Mouse (Mus musculus) ES-Bruce4 (cell line): Measurements from ENCODE around the gene Smox. TPM values are rescaled to one million over a fixed set of nuclear protein-coding genes. Genes with fewer than 3 reads are reported as not detected.
A peak's percentile ranks its signal among the peaks of the same experiment; 100 is the strongest.

Experiments used
- H3K27ac ChIP-seq: 2 replicates; pipeline ENCODE4 v1.5.1; 2012; ENCODE audit warnings: low read length, inconsistent platforms; ENCODE audit not compliant: insufficient read depth
- H3K27me3 ChIP-seq: 2 replicates; pipeline ENCODE4 v1.6.1; 2012; ENCODE audit warnings: mild to moderate bottlenecking, low read length, inconsistent platforms; ENCODE audit not compliant: control insufficient read depth, poor library complexity, insufficient read depth, severe bottlenecking
- H3K36me3 ChIP-seq: 2 replicates; pipeline ENCODE4 v1.6.1; 2012; ENCODE audit warnings: inconsistent platforms, mild to moderate bottlenecking, low read length, moderate library complexity; ENCODE audit not compliant: control insufficient read depth, poor library complexity, insufficient read depth, severe bottlenecking
- H3K4me1 ChIP-seq: one replicate; pipeline ENCODE4 v1.8.1; 2011; ENCODE audit warnings: low read length; ENCODE audit not compliant: control insufficient read depth, insufficient read depth
- H3K4me3 ChIP-seq: 2 replicates; pipeline ENCODE4 v1.5.1; 2011; ENCODE audit warnings: low read depth, mild to moderate bottlenecking, low read length
- H3K9ac ChIP-seq: 2 replicates; pipeline ENCODE4 v1.6.1; 2012; ENCODE audit warnings: low read depth, mild to moderate bottlenecking, inconsistent platforms; ENCODE audit not compliant: poor library complexity, severe bottlenecking
- H3K9me3 ChIP-seq: replicated peaks from 2 replicates; pipeline ENCODE4 v1.6.1; 2012; ENCODE audit warnings: mild to moderate bottlenecking, low read length, inconsistent platforms; ENCODE audit not compliant: control insufficient read depth, poor library complexity, insufficient read depth, severe bottlenecking
- CTCF ChIP-seq: IDR thresholded peaks from one replicate; pipeline ENCODE4 v1.8.1; 2011; ENCODE audit warnings: low read depth, low read length
- EP300 ChIP-seq: IDR thresholded peaks from 2 replicates; pipeline ENCODE4 v1.6.1; 2011; ENCODE audit warnings: low read depth, low read length; ENCODE audit not compliant: insufficient read depth
- POLR2A ChIP-seq: IDR thresholded peaks from one replicate; pipeline ENCODE4 v1.8.1; 2011; ENCODE audit warnings: low read length; ENCODE audit not compliant: insufficient read depth
- polyA plus RNA-seq: library from polyadenylated mRNA; stranded (reverse); fragments of >200 nt; gene quantifications from 2 replicates; pipeline ENCODE4 v1.2.4, GENCODE M21; 2011; ENCODE audit warnings: low read depth; ENCODE audit not compliant: missing spikeins, insufficient read depth, insufficient read length

Smox gene
- polyA plus RNA-seq, 1 experiment, result 18.2 TPM

DNA sequence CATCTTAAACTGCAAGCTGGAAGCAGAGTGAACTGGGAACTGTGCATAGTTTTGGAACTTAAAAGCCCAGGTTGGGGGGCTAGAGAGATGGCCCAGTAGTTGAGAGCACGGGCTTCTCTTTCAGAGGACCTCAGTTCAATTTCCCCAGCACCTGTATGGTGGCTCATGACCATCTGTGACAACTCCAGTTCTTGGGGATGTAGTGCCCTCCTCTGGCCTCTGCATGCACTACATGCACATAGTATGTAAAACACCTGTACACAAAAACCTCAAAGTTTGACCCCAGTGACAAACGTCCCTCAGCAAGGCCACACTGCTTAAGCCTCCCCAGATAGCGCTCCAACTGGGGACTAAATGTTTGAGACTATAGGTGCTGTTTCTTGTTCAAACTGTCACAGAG, 35.8 kb downstream of the Smox start:
- Histone ChIP-seq H3K9ac (no peak overlapping the region), H3K4me1 (no peaks in the 10 kb centered on the region), H3K27ac (no peak overlapping the region)

DNA sequence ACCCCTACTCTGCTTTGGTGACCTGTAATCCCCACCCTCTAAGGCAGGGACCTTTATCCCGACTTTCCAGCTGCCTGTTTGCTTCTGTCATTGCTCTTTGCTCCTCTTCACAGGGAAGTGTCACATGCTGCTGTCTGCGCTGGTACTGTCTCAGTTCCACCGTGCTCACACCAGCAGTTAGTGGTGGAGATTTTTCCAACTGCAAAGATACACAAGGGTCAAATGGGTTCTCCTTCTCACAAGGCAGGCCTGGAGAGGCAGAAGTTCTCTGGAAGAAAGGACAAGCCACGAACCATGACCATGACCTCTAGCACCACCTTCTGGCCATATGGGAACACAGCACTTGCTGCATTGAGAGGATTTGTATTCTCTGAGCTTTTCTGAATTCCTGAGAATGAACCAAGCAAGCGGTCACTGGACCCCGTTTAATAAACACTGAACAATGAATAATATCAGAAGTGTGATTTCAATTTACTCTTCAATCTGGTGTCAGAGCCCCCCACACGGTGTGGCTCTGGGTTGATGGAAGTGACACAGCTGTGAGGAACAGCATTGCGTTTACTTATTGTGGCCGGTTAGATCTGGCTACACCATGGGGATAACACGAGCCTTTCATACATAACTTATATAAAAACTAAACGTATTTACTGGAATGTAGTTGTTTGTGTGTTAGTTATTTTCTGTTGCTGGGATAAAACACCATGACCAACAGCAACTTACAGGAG, 38.8 kb downstream of the Smox start:
- Histone ChIP-seq H3K36me3 (no peaks in the 10 kb centered on the region), H3K27ac (no peak overlapping the region), H3K27me3 (no peaks in the 10 kb centered on the region), H3K4me3 (no peak overlapping the region), H3K9ac (no peak overlapping the region), H3K4me1 (no peaks in the 10 kb centered on the region), H3K9me3 (no peaks in the 10 kb centered on the region)
- TF ChIP-seq CTCF, result peak; percentile 77
- no peak for TF ChIP-seq POLR2A

More for the DNA sequence above, 35.8 kb downstream of the Smox start:
- no peak for TF ChIP-seq POLR2A
- peak; percentile 65 for TF ChIP-seq CTCF
- Histone ChIP-seq H3K27me3 (no peaks in the 10 kb centered on the region), H3K36me3 (no peaks in the 10 kb centered on the region), H3K9me3 (no peaks in the 10 kb centered on the region), H3K4me3 (no peak overlapping the region)

DNA sequence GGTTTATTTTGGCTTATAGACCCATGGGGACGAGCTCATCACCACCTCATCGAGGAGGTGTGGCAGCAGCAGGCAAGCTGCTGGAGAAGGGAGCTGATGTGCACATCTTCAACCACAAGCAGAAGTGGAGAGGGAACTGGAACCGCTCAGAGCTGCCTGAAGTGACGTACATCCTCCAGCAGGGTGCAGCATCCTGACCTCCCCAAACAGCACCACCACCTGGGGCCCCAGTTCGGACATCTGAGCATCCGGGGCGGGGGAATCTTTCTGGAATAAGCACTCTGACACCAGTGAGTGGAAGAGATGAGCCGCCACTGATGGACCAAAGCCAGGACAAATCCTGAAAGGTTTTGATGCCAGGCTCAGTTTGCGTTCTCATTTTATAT, 39.3 kb downstream of the Smox start:
- no peaks in the 10 kb centered on the region for H3K9me3 ChIP-seq

DNA sequence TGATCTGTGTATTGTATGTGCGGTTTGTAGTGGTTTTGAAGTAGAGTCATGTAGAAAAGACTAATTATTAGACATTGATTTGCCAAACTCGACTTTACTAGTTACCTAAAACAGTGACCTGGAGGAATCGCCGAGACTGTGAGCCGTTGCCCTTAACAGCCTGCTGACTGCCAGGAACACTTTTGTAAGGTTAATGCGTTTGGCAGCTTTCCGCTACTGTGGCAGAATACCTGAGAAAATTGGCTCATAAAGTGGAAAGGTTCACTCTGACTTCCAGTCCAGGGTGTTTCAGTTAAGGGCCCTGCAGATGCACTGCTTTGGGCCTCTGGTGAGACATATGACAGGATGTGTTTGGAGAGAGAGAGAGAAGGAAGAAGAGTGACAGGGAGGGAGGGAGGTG, 40.0 kb downstream of the Smox start:
- Histone ChIP-seq H3K27ac (no peak overlapping the region), H3K36me3 (no peaks in the 10 kb centered on the region), H3K4me3 (no peak overlapping the region), H3K4me1 (no peaks in the 10 kb centered on the region), H3K9me3 (no peaks in the 10 kb centered on the region), H3K9ac (no peak overlapping the region), H3K27me3 (no peaks in the 10 kb centered on the region)
- TF ChIP-seq POLR2A (no peak), CTCF (no peak), EP300 (no peak)

More for the DNA sequence above, 39.3 kb downstream of the Smox start:
- Histone ChIP-seq H3K4me1 (no peaks in the 10 kb centered on the region), H3K4me3 (no peak overlapping the region), H3K36me3 (no peaks in the 10 kb centered on the region), H3K27ac (no peak overlapping the region), H3K27me3 (no peaks in the 10 kb centered on the region), H3K9ac (no peak overlapping the region)
- peak; percentile 76 for TF ChIP-seq CTCF
- TF ChIP-seq POLR2A, result no peak

DNA sequence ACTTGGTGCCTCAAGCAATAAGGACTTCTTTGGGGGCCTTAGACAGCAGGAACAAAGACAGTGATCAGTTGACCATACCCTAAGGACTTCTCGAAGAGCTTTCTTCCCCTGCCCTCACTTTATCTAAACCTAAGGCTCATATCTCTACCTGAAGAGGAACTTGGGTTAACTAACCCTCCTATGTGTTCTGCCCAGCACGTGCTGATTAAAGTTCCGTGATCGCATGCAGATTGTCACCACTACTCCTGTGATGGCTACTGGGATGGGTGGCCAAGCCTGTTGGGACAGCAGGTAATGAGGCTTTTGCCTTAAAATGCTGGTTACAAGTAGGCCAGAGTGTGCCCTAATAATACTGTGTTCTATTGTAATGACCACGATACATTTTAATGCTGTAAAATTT, 43.9 kb downstream of the Smox start:
- TF ChIP-seq CTCF, result no peak
- no peak for TF ChIP-seq POLR2A
- TF ChIP-seq EP300, result no peak
- H3K27ac ChIP-seq, result no peak overlapping the region
- H3K9ac ChIP-seq, result no peak overlapping the region
- no peaks in the 10 kb centered on the region for H3K4me1 ChIP-seq
- no peaks in the 10 kb centered on the region for H3K9me3 ChIP-seq
- H3K4me3 ChIP-seq, result no peak overlapping the region
- no peaks in the 10 kb centered on the region for H3K27me3 ChIP-seq
- H3K36me3 ChIP-seq, result no peaks in the 10 kb centered on the region

DNA sequence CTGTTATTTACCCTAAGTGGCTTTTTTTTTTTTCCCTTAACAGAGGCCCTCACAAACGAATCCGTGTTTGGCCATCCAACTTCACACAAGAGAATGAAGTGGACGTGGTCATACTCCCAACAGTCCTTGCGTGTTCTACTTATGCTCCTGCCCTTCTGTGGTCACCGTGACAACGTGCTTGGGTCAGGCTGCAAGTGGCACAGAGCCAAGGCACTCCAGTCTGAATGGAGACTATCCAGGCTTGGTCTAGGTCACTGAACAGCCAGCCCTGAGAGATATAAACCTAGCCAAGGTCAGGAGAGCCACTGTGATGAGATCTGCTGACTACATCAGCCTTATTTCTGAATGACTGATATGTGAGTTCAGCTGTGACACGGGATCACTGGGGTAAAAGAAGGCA, 47.0 kb downstream of the Smox start:
- H3K4me1 ChIP-seq, result no peaks in the 10 kb centered on the region
- H3K4me3 ChIP-seq, result no peak overlapping the region
- H3K36me3 ChIP-seq, result no peaks in the 10 kb centered on the region
- no peak overlapping the region for H3K9ac ChIP-seq
- H3K27ac ChIP-seq, result no peak overlapping the region
- TF ChIP-seq EP300, result no peak
- TF ChIP-seq CTCF, result no peak
- no peak for TF ChIP-seq POLR2A
- no peaks in the 10 kb centered on the region for H3K9me3 ChIP-seq
- H3K27me3 ChIP-seq, result no peaks in the 10 kb centered on the region
